ENCODE assay signal across 8 mouse cellular contexts in the genomic region with DNA sequence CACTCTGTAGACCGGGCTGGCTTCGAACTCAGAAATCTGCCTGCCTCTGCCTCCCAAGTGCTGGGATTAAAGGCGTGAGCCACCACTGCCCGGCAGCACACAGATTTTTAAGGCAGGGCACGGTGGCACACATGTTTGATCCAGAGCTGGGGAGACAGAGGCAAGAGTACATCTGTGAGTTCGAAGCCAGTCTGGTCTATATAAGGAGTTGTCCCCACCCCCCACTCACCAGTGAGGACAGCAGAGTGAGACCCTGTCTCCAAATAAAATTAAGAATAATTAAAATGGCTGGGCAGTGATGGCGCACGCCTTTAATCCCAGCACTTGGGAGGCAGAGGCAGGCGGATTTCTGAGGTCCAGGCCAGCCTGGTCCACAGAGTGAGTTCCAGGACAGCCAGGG. TPM values are rescaled to one million over a fixed set of nuclear protein-coding genes. Genes with fewer than 3 reads are reported as not detected.
DNase-seq lines count a peak whose midpoint lies in the region; ATAC-seq and TF ChIP-seq lines count a peak whose summit lies in the region.
"Not testable (repeated sequence)": the region's sequence is repeated elsewhere in the genome, so short reads cannot be mapped to it uniquely, and the experiment has no call there.

No protein-coding gene starts in this region.

- H3K27ac ChIP-seq in hindbrain, embryonic 15.5 days (replicated peaks): peak overlapping the region; percentile 79
- H3K27ac ChIP-seq in liver, embryonic 14.5 days: peak overlapping the region; percentile 37
- H3K27ac ChIP-seq in midbrain, embryonic 15.5 days: peak overlapping the region; percentile 41; the same call in 1 of the 2 replicates
- H3K27ac ChIP-seq in stomach, embryonic 16.5 days (ENCODE audit: low read length): peak overlapping the region; percentile 25; the same call in 1 of the 2 replicates

- DNase-seq in G1E (ENCODE audit: low spot score); liver, embryonic 14.5 days (ENCODE audit: low read depth in 3 of 3, low spot score in 3 of 3): not testable (repeated sequence)
- peak; percentile 21 to 25 for DNase-seq in cerebellum, postnatal 36 days
- DNase-seq in heart, adult 11 months: peak; percentile 95
- peak; percentile 33 for DNase-seq in kidney, postnatal 10 days

- H3K27me3 ChIP-seq in G1E (ENCODE audit: insufficient read depth, low read length); hindbrain, embryonic 15.5 days; liver, embryonic 14.5 days (ENCODE audit: control insufficient read depth, insufficient read depth, low read length); midbrain, embryonic 15.5 days (replicated peaks); stomach, embryonic 16.5 days (ENCODE audit: control insufficient read depth, insufficient read depth, low read length): not testable (repeated sequence)

- TF ChIP-seq EP300 in liver, embryonic 14.5 days (IDR thresholded peaks at IDR 0.05; ENCODE audit: low read depth): not testable (repeated sequence)

- not testable (repeated sequence) for H3K9me3 ChIP-seq in G1E (replicated peaks); hindbrain, embryonic 15.5 days; liver, embryonic 14.5 days (ENCODE audit: control insufficient read depth, low read length); midbrain, embryonic 15.5 days; stomach, embryonic 16.5 days (replicated peaks; ENCODE audit: control insufficient read depth, low read length)

- WGBS in hindbrain, embryonic 15.5 days: 65% methylated on average over 9 of the region's 9 CpGs
- 57% methylated on average over 9 of the region's 9 CpGs for WGBS in liver, embryonic 14.5 days (ENCODE audit: insufficient replicate concordance)
- WGBS in midbrain, embryonic 15.5 days: 71% methylated on average over 9 of the region's 9 CpGs
- WGBS in stomach, embryonic 16.5 days: 61% methylated on average over 9 of the region's 9 CpGs

- not testable (repeated sequence) for ATAC-seq in G1E (ENCODE audit: extremely low read depth, insufficient number of reproducible peaks, low FRiP score, poor library complexity, severe bottlenecking); hindbrain, embryonic 15.5 days (ENCODE audit: low FRiP score, low read depth); liver, embryonic 14.5 days (ENCODE audit: insufficient read depth); midbrain, embryonic 15.5 days (replicated peaks); stomach, embryonic 16.5 days (ENCODE audit: insufficient read depth, low FRiP score)

- not testable (repeated sequence) for H3K9ac ChIP-seq in hindbrain, embryonic 15.5 days; liver, embryonic 14.5 days (replicated peaks); midbrain, embryonic 15.5 days; stomach, embryonic 16.5 days (ENCODE audit: low read length)

- H3K4me3 ChIP-seq in G1E (ENCODE audit: low read depth, low read length): peak overlapping the region; percentile 80
- H3K4me3 ChIP-seq in hindbrain, embryonic 15.5 days: peak overlapping the region; percentile 65
- peak overlapping the region; percentile 28 to 39 for H3K4me3 ChIP-seq in liver, embryonic 14.5 days (ENCODE audit: insufficient read depth in 1 of 2, low read depth in 2 of 2, low read length in 2 of 2)
- peak overlapping the region; percentile 99 for H3K4me3 ChIP-seq in midbrain, embryonic 15.5 days
- peak overlapping the region; percentile 87 for H3K4me3 ChIP-seq in stomach, embryonic 16.5 days (replicated peaks; ENCODE audit: low read length)

- TF ChIP-seq CTCF in G1E (IDR thresholded peaks at IDR 0.05; ENCODE audit: low read depth, low read length); liver, embryonic 14.5 days (IDR thresholded peaks at IDR 0.05; ENCODE audit: low read depth): not testable (repeated sequence)

- peak overlapping the region; percentile 78 for H3K4me2 ChIP-seq in hindbrain, embryonic 15.5 days
- peak overlapping the region; percentile 56 for H3K4me2 ChIP-seq in liver, embryonic 14.5 days (ENCODE audit: low read depth)
- peak overlapping the region; percentile 99 for H3K4me2 ChIP-seq in midbrain, embryonic 15.5 days
- peak overlapping the region; percentile 45 for H3K4me2 ChIP-seq in stomach, embryonic 16.5 days (ENCODE audit: low read depth, low read length)

- H3K4me1 ChIP-seq in G1E (ENCODE audit: insufficient read depth, low read depth, low read length): peaks cover 57% of the 10 kb centered on the region
- H3K4me1 ChIP-seq in hindbrain, embryonic 15.5 days (replicated peaks): peaks cover 54% of the 10 kb centered on the region
- peaks cover 26 to 30% of the 10 kb centered on the region in 2 experiments for H3K4me1 ChIP-seq in liver, embryonic 14.5 days (replicated peaks; ENCODE audit: control insufficient read depth in 2 of 2, insufficient read depth in 2 of 2, low read length in 1 of 2)
- H3K4me1 ChIP-seq in midbrain, embryonic 15.5 days: peaks cover 53% of the 10 kb centered on the region
- H3K4me1 ChIP-seq in stomach, embryonic 16.5 days (ENCODE audit: control insufficient read depth, insufficient read depth, low read length): peaks cover 27% of the 10 kb centered on the region

- H3K36me3 ChIP-seq in G1E (replicated peaks): peaks cover 33% of the 10 kb centered on the region
- H3K36me3 ChIP-seq in hindbrain, embryonic 15.5 days; liver, embryonic 14.5 days (replicated peaks; ENCODE audit: control insufficient read depth, insufficient read depth, low read depth); midbrain, embryonic 15.5 days (replicated peaks); stomach, embryonic 16.5 days (ENCODE audit: control insufficient read depth, insufficient read depth, low read length): not testable (repeated sequence)

RNA-seq across cellular contexts. Expression of gene Hdgfl2, which starts 1.1 kb away (rescaled TPM):
- total RNA-seq in G1E (2014; fragmentation: Nextera tagmentation) (31.1 and 37.6 TPM in 2 replicates), G1E (2017) (73.3 and 76.0 TPM in 2 replicates)
- 174 and 201 TPM in 2 replicates for polyA plus RNA-seq in G1E (2012)
- polyA plus RNA-seq in hindbrain, embryonic 15.5 days (2015; fragmentation: Nextera tagmentation; extraction: Ambion mirVana): 141 and 145 TPM in 2 replicates
- 18.2 and 29.5 TPM in 2 replicates for polyA plus RNA-seq in liver, embryonic 14.5 days (2012; rRNA removed)
- 26.0 and 36.0 TPM in 2 replicates for polyA plus RNA-seq in liver, embryonic 14.5 days (2014; fragmentation: Nextera tagmentation; extraction: Ambion mirVana)
- polyA plus RNA-seq in midbrain, embryonic 15.5 days (2015; fragmentation: Nextera tagmentation; extraction: Ambion mirVana): 162 and 164 TPM in 2 replicates
- 77.3 and 80.1 TPM in 2 replicates for polyA plus RNA-seq in stomach, embryonic 16.5 days (2015; fragmentation: Nextera tagmentation; extraction: Ambion mirVana)

RNA-seq across cellular contexts. Expression of gene Ubxn6, which starts 3.5 kb away (rescaled TPM):
- 9.0 and 9.3 TPM in 2 replicates for total RNA-seq in G1E (2014; fragmentation: Nextera tagmentation)
- total RNA-seq in G1E (2017): 17.1 and 19.1 TPM in 2 replicates
- polyA plus RNA-seq in G1E (2012): 21.2 and 21.4 TPM in 2 replicates
- 76.1 and 77.1 TPM in 2 replicates for polyA plus RNA-seq in hindbrain, embryonic 15.5 days (2015; fragmentation: Nextera tagmentation; extraction: Ambion mirVana)
- 7.3 TPM in 2 replicates for polyA plus RNA-seq in liver, embryonic 14.5 days (2012; rRNA removed)
- polyA plus RNA-seq in liver, embryonic 14.5 days (2014; fragmentation: Nextera tagmentation; extraction: Ambion mirVana): 10.8 and 12.2 TPM in 2 replicates
- polyA plus RNA-seq in midbrain, embryonic 15.5 days (2015; fragmentation: Nextera tagmentation; extraction: Ambion mirVana): 80.2 and 85.2 TPM in 2 replicates
- 39.4 and 42.1 TPM in 2 replicates for polyA plus RNA-seq in stomach, embryonic 16.5 days (2015; fragmentation: Nextera tagmentation; extraction: Ambion mirVana)

RNA-seq across cellular contexts. Expression of gene Plin4, which starts 31.2 kb away (rescaled TPM):
- total RNA-seq in G1E (2014; fragmentation: Nextera tagmentation) (not detected in 2 replicates), G1E (2017) (0.05 and 0.06 TPM in 2 replicates)
- polyA plus RNA-seq in G1E (2012): not detected in 2 replicates
- 0.08 and 0.21 TPM in 2 replicates for polyA plus RNA-seq in hindbrain, embryonic 15.5 days (2015; fragmentation: Nextera tagmentation; extraction: Ambion mirVana)
- polyA plus RNA-seq in liver, embryonic 14.5 days (2012; rRNA removed): 0.01 TPM in 2 replicates
- polyA plus RNA-seq in liver, embryonic 14.5 days (2014; fragmentation: Nextera tagmentation; extraction: Ambion mirVana): 0.03 TPM in 1 of 2 replicates, not detected in the other
- polyA plus RNA-seq in midbrain, embryonic 15.5 days (2015; fragmentation: Nextera tagmentation; extraction: Ambion mirVana): 0.13 and 0.15 TPM in 2 replicates
- 0.80 and 0.90 TPM in 2 replicates for polyA plus RNA-seq in stomach, embryonic 16.5 days (2015; fragmentation: Nextera tagmentation; extraction: Ambion mirVana)

RNA-seq across cellular contexts. Expression of gene Chaf1a, which starts 38.1 kb away (rescaled TPM):
- total RNA-seq in G1E (2014; fragmentation: Nextera tagmentation) (31.2 and 32.9 TPM in 2 replicates), G1E (2017) (29.0 and 31.3 TPM in 2 replicates)
- polyA plus RNA-seq in G1E (2012): 84.1 and 143 TPM in 2 replicates
- 7.6 and 7.8 TPM in 2 replicates for polyA plus RNA-seq in hindbrain, embryonic 15.5 days (2015; fragmentation: Nextera tagmentation; extraction: Ambion mirVana)
- 10.8 and 14.6 TPM in 2 replicates for polyA plus RNA-seq in liver, embryonic 14.5 days (2012; rRNA removed)
- polyA plus RNA-seq in liver, embryonic 14.5 days (2014; fragmentation: Nextera tagmentation; extraction: Ambion mirVana): 10.2 and 13.0 TPM in 2 replicates
- polyA plus RNA-seq in midbrain, embryonic 15.5 days (2015; fragmentation: Nextera tagmentation; extraction: Ambion mirVana): 5.0 and 5.5 TPM in 2 replicates
- polyA plus RNA-seq in stomach, embryonic 16.5 days (2015; fragmentation: Nextera tagmentation; extraction: Ambion mirVana): 16.3 and 17.8 TPM in 2 replicates

RNA-seq across cellular contexts. Expression of gene Plin5, which starts 39.0 kb away (rescaled TPM):
- total RNA-seq in G1E (2014; fragmentation: Nextera tagmentation): not detected in 2 replicates
- total RNA-seq in G1E (2017): 0.06 TPM in 1 of 2 replicates, not detected in the other
- polyA plus RNA-seq in G1E (2012): not detected in 2 replicates
- 1.7 and 2.5 TPM in 2 replicates for polyA plus RNA-seq in hindbrain, embryonic 15.5 days (2015; fragmentation: Nextera tagmentation; extraction: Ambion mirVana)
- polyA plus RNA-seq in liver, embryonic 14.5 days (2012; rRNA removed): 0.11 and 0.29 TPM in 2 replicates
- 0.34 and 0.35 TPM in 2 replicates for polyA plus RNA-seq in liver, embryonic 14.5 days (2014; fragmentation: Nextera tagmentation; extraction: Ambion mirVana)
- 1.9 and 2.1 TPM in 2 replicates for polyA plus RNA-seq in midbrain, embryonic 15.5 days (2015; fragmentation: Nextera tagmentation; extraction: Ambion mirVana)
- 0.62 and 1.2 TPM in 2 replicates for polyA plus RNA-seq in stomach, embryonic 16.5 days (2015; fragmentation: Nextera tagmentation; extraction: Ambion mirVana)

Comparison
In these comparisons a context has a peak if more than half of its experiments do, and no peak if none do; other contexts are left out.
1. H3K4me3 ChIP-seq: peak in every context shown above with its lines; median percentile 99 in midbrain, embryonic 15.5 days; 87 in stomach, embryonic 16.5 days; 80 in G1E; 65 in hindbrain, embryonic 15.5 days; 34 in liver, embryonic 14.5 days.
2. H3K27ac ChIP-seq: peak in every context shown above with its lines; median percentile 79 in hindbrain, embryonic 15.5 days; 41 in midbrain, embryonic 15.5 days; 37 in liver, embryonic 14.5 days; 25 in stomach, embryonic 16.5 days.
3. H3K4me2 ChIP-seq: peak in every context shown above with its lines; median percentile 99 in midbrain, embryonic 15.5 days; 78 in hindbrain, embryonic 15.5 days; 56 in liver, embryonic 14.5 days; 45 in stomach, embryonic 16.5 days.